Mouse (Mus musculus) bone marrow, adult 2 months (tissue): ENCODE results near the gene A3galt2.

Experiments
- CTCF ChIP-seq: fragments of 200-500 bp; IDR thresholded peaks from 2 replicates; pipeline ENCODE4 v1.5.1; 2011; ENCODE audit warnings: low read length, control low read depth; ENCODE audit not compliant: control insufficient read depth, insufficient read depth
- POLR2A ChIP-seq: fragments of 200-500 bp; IDR thresholded peaks from 2 replicates; pipeline ENCODE4 v1.6.1; 2011; ENCODE audit warnings: low read depth, mild to moderate bottlenecking, control low read depth, low read length, borderline replicate concordance; ENCODE audit not compliant: control insufficient read depth

GRCm38 (mm10) chr4:128803569-128803968 is 48.4 kb downstream of the A3galt2 start:
- TF ChIP-seq POLR2A (no peak), CTCF (no peak)
